Mouse (Mus musculus) telencephalon, adult 2 months (tissue): ENCODE data around the gene Cdr2l.

Experiments used
- DNase-seq: peaks from one replicate; pipeline ENCODE4 v3.0.0-alpha.2; 2011; ENCODE audit warnings: low read depth, low spot score

Cdr2l gene

GRCm38 (mm10) chr11:115441417-115441816, 59.7 kb downstream of the Cdr2l start:
- no peak for DNase-seq
